Mouse (Mus musculus) small intestine, adult 10 weeks (tissue): ENCODE results near the gene Zfp882. TPM values are rescaled to one million over a fixed set of nuclear protein-coding genes. Genes with fewer than 3 reads are reported as not detected.

Source experiments
- polyA plus RNA-seq: library from polyadenylated mRNA; stranded (reverse); fragments of 350-450 nt; fragmentation: Illumina TruSeq; extraction: RNeasy Lipid Tissue Mini Kit (QIAGEN cat#74804); gene quantifications from one replicate; pipeline ENCODE4 v1.2.3, GENCODE M21; 2014; ENCODE audit warnings: low replicate concordance

Gene Zfp882
- polyA plus RNA-seq, result 6.1 TPM

DNA sequence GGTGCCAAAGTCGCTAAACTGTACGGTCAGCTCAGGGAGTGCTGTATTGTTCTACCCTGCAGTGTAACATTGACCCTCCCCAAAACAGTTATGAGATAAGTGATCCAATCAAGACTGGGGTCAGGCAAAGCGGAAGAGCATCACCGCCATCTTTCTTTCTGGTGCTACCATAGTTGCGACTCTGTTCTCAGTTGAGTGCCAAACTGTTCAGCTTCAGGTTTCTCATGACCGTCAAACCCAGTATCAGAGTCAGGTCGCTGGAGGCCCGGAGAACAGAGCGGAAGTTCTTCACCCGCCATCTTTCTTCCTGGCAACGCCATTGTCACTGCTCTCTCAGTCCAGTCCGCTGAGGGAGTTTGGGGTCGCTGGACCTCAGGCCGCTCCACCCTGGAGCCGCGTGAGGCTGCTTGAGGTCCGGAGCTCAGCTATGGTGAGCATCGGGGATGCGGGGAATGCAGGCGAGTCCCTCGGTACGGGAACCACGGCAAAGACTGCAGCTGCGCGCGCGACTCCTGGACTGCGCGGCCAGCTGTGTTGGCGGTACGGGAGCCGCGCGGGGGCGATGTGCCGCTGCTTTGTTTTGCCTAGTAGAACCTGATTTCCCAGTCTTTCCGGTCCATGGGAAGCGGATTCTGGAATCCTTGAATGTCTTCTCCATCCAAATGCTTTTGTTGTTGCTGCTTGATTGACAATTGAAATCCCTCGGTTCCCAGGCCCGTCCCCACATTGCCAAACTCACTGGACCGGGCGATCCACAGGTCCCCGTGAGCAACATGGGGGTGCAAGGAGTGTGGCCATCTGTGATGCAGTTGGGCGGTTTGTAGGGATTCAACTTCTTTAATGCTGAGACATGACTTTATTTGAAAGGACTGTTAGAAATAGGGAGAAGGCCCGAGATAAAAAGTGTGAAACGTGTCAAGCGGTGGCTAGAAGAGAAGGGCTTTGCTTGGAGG is at the start of gene Zfp882, which contains the start of gene Zfp617:
TSS of gene Zfp882 (plus strand) at position 300 of the 953 bp plus-strand sequence.
TSS of gene Zfp617 (plus strand) at position 327 of the 953 bp plus-strand sequence.

GRCm38 (mm10) chr8:71881618-71882274 is 26.7 kb upstream of the Zfp882 start, which contains the start of gene Zfp709:
TSS of gene Zfp709 (plus strand) at chr8:71882019.

GRCm38 (mm10) chr8:71950482-71951221 is 42.2 kb downstream of the Zfp882 start, which contains the start of gene Zfp961:
TSS of gene Zfp961 (plus strand) at chr8:71951038.

Other genes starting within 250 kb of the Zfp882 start
- 0.04 TPM for gene Unc13a, start 236.9 kb upstream of the Zfp882 start, polyA plus RNA-seq
- gene Jak3, start 232.3 kb upstream of the Zfp882 start, polyA plus RNA-seq, result not detected
- gene Insl3, start 219.4 kb upstream of the Zfp882 start, polyA plus RNA-seq, result not detected
- 119 TPM for gene B3gnt3, start 206.8 kb upstream of the Zfp882 start, polyA plus RNA-seq
- gene Fcho1, start 182.9 kb upstream of the Zfp882 start, polyA plus RNA-seq, result not detected
- gene Zfp709, start 26.6 kb upstream of the Zfp882 start, polyA plus RNA-seq, result 13.0 TPM
- 188 TPM for gene Zfp617, start within 50 bp of the Zfp882 start, polyA plus RNA-seq
- gene Zfp961, start 42.4 kb downstream of the Zfp882 start, polyA plus RNA-seq, result 83.6 TPM
- not detected for gene Cyp4f18, start 101.0 kb downstream of the Zfp882 start, polyA plus RNA-seq
- not detected for gene Olfr372, start 132.6 kb downstream of the Zfp882 start, polyA plus RNA-seq
- gene Olfr373, start 174.6 kb downstream of the Zfp882 start, polyA plus RNA-seq, result not detected
- not detected for gene Olfr374, start 198.4 kb downstream of the Zfp882 start, polyA plus RNA-seq
- 220 TPM for gene Tpm4, start 226.4 kb downstream of the Zfp882 start, polyA plus RNA-seq